Mouse (Mus musculus) ovary, postnatal 10 days (tissue): ENCODE results near the gene Ankrd33b.

ENCODE experiments used
- DNase-seq: peaks from one replicate; pipeline ENCODE4 v3.0.0; 2022; ENCODE audit warnings: low spot score

Ankrd33b gene

GRCm38 (mm10) chr15:31304302-31304701 lies 63.2 kb downstream of the Ankrd33b start:
- no peak for DNase-seq

- no peak for DNase-seq
These were observed 65.1 kb downstream of the Ankrd33b start for GRCm38 (mm10) chr15:31302293-31302990.

DNA sequence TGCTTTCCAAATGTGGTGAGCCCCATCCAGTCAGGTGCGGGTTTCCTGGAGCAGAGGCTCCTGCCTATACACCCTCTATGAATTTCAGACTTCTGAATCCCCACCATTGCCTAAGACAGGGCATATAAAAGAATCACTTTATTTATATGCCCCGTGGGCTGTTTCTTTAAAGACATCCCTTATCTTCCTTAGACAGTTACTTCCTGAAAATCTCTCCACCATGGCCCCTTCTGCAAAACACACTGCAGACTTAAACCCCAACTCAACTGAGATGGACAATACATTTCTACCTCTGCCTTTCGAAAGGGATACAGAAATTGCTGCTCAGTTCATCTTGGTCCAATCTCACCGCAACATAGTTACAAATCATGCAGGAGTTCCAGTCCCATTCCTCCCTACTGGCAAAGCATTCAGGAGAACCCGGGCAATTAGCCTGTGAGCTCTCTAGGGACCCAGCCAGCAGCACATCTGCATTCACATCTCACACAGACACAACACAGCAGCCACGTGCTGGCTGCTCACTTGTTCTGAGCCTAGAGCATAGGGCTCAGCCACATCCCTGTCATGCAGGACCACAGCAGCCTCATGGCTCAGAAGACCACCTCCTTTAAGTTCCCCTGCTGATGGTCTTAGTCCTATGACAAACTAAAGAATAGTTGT lies 68.1 kb downstream of the Ankrd33b start:
- no peak for DNase-seq

- no peak for DNase-seq
These were observed 69.8 kb downstream of the Ankrd33b start for GRCm38 (mm10) chr15:31297777-31298137.

- DNase-seq: no peak
These were observed 70.4 kb downstream of the Ankrd33b start for GRCm38 (mm10) chr15:31296882-31297776.

DNA sequence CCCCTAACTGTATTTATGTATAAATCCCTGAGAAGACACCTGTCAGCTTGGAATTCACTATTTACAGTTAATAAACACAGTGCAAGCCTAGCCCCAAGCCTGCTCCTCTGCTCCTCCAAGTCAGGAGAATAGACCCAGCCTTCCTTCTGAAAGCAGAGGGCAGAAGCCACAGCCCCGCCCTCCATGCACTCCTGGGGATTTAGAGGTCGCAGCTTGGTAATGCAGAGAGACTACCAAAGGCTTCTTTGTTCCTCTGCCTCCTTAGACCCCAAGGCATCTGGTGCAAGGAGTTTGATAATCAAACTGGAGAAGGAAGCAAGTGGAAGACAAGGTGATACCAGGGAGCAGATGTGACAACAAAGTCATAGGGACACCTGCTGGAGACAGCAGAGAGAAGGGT lies 73.2 kb downstream of the Ankrd33b start:
- no peak for DNase-seq

- no peak for DNase-seq
These were observed 74.9 kb downstream of the Ankrd33b start for GRCm38 (mm10) chr15:31292627-31293026.

- DNase-seq: no peak
These were observed 81.8 kb downstream of the Ankrd33b start for GRCm38 (mm10) chr15:31285695-31286094.

- no peak for DNase-seq
These were observed 82.4 kb downstream of the Ankrd33b start for GRCm38 (mm10) chr15:31284922-31285631.

GRCm38 (mm10) chr15:31284142-31284541 lies 83.4 kb downstream of the Ankrd33b start:
- DNase-seq: no peak

DNA sequence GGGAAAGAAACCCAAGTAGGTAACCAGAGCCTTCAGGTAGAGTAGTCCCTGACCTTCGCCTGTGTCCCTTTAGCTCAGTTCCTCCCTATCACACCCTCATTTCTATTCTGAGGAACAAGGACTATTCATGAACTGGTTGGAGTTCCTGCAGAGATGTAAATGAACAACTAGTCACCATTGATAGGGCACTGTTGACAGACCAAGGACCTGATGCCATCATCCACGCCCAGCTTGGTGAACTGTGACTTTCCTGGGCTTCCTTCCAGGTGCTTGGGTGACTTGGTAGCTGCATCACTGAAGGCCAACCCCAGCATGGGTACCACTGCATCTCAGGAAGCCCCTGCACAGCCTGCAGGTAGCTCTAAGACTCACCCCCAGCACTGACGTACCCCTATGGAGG lies 85.2 kb downstream of the Ankrd33b start:
- no peak for DNase-seq

GRCm38 (mm10) chr15:31281830-31282229 lies 85.7 kb downstream of the Ankrd33b start:
- no peak for DNase-seq

GRCm38 (mm10) chr15:31280683-31281082 lies 86.8 kb downstream of the Ankrd33b start:
- DNase-seq: no peak

- no peak for DNase-seq
These were observed 87.5 kb downstream of the Ankrd33b start for GRCm38 (mm10) chr15:31280059-31280458.

DNA sequence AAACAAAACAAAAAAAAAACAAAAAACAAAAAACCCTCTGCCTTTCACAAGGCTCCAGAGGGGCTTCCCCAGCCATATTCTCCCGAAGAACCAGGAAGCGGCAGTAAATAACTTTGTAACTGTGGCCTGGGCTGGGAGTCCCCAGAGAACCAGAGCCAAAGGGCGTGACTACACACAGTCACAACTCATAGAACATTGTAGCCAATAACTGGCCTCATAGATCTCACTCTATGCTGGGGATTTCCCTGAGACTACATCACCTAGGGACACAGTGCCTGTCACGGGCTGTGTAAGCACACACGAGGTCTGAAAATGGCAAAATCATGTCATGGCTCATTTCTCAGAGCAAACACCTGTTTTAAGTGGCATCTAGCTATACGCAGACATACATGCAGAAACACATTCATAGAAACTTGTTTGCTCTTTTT lies 87.9 kb downstream of the Ankrd33b start:
- no peak for DNase-seq

DNA sequence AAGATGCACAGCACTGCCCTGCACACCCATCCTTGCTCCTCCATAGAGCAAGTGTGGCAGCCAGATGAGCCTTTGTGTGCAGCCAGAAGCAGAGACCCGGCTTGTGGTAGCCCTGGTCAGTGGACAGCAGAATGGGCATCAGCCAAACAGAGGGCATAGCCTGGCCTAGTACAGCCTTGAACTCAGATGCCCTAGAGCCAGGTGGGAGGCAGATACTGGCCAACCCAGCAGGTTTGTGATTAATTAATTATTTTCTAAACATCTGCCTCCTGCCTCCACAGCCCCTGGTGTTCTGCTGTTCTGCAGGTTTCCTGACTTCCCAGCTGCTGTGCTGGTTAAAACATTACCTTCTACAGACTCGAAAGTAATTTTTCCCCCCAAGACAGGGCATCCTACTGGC lies 88.4 kb downstream of the Ankrd33b start:
- DNase-seq: no peak

DNA sequence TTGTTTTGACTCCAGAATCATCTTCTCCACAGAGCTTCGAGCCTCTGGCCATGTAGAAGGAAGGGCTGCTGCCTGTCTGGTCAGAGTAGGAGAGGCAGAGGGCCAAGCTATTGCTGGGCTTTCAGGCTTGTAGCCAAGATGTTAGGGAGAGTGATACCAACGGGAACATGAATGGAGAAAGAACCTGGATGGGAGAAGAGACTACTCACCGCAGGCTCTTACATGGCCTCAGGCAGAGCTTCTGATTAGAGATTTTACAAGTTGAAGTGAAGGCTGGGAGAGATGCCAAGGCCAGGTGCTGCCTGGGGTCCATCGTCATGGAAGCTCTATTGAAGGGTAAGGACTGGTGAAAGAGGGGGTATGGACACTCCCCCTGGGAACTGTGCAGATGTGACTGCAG lies 89.4 kb downstream of the Ankrd33b start:
- DNase-seq: no peak

GRCm38 (mm10) chr15:31273509-31273908 lies 94.0 kb downstream of the Ankrd33b start:
- no peak for DNase-seq

DNA sequence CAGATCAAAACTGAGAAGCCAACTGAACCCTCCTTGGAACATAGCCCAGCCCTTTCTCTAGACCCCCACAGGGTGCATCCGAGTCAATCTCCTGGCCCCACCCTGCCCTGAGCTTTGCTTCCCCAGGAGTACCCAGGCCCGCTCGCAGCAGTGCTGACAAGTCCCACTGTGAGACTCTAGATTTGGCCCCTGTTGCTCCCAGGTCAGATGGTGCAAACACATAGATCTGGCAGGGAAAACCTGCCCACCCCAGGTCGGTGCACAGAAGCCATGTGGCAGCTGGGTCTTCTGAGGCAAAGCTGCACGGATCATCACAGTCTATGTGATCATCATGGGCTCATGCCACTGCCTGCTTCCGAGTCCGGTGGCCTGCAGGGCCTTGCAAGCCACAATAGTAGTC lies 94.8 kb downstream of the Ankrd33b start:
- no peak for DNase-seq

DNA sequence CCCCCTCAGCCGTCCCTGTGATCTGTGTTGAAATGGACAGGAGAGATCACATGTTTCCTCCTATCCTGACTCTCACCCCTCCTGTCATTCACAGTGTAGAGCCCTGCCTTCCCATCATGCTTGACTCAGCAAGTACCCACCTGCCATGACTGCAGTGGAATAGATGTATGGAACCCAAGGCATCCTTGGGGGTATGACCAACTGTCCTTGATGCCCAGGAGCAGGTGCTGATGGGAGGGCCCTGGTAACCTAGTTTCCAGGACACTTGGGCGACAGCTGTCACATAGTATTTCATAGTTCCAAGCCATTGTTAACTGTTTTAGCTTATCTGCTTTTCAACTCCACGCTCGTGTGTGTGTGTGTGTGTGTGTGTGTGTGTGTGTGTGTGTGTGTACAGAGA lies 98.0 kb downstream of the Ankrd33b start:
- DNase-seq: no peak

GRCm38 (mm10) chr15:31268148-31268547 lies 99.4 kb downstream of the Ankrd33b start:
- DNase-seq: no peak

DNA sequence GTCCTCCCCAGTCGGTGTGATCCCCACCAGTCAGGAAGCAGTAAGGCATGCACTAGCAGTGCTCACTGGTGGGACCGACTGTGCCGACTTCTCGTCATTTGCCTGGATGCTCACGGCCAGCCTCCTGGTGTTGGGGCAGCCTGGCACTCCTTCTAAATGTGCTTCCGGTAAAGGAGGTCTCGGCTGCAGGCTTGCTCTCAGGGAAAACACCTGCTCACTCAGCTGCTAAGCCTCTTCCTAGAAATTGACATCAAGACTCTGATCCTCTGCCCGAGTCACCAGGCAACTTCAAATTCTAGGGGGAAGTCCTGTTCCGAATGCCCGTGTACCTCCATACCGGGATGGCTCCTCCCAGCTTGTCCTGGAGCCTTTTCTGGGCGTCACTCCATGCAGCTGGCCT lies 101.7 kb downstream of the Ankrd33b start:
- no peak for DNase-seq
